Mouse (Mus musculus) hindbrain, embryonic 14.5 days (tissue): ENCODE results near the gene Tspan4. TPM values are rescaled to one million over a fixed set of nuclear protein-coding genes. Genes with fewer than 3 reads are reported as not detected.
"Not testable (repeated sequence)": the region's sequence is repeated elsewhere in the genome, so short reads cannot be mapped to it uniquely, and the experiment has no call there.

Experiments used
- ATAC-seq: fragments of 200-750 bp; cut with Nextera tagmentation; 2 replicates; pipeline ENCODE4 v1.8.0; 2017; ENCODE audit warnings: moderate number of reproducible peaks, mild to moderate bottlenecking, moderate TSS enrichment, moderate library complexity; ENCODE audit not compliant: low FRiP score
- DNase-seq: peaks from one replicate; pipeline ENCODE4 v3.0.0-alpha.2; 2015; ENCODE audit warnings: low spot score
- H3K27ac ChIP-seq: fragments of 300-500 bp; sonication (generic); 2 replicates; pipeline ENCODE4 v1.5.1; 2014; ENCODE audit warnings: mild to moderate bottlenecking, moderate library complexity
- H3K27me3 ChIP-seq: fragments of 300-500 bp; sonication (generic); 2 replicates; pipeline ENCODE4 v1.6.1; 2014; ENCODE audit warnings: mild to moderate bottlenecking, low read length, mixed read lengths; ENCODE audit not compliant: control insufficient read depth, insufficient read depth
- H3K36me3 ChIP-seq: fragments of 300-500 bp; sonication (generic); replicated peaks from 2 replicates; pipeline ENCODE4 v1.6.1; 2014; ENCODE audit not compliant: control insufficient read depth, insufficient read depth
- H3K4me1 ChIP-seq: fragments of 300-500 bp; sonication (generic); replicated peaks from 2 replicates; pipeline ENCODE4 v1.6.1; 2014; ENCODE audit warnings: antibody characterized with exemption, low read length, mixed read lengths; ENCODE audit not compliant: control insufficient read depth, insufficient read depth
- H3K4me2 ChIP-seq: fragments of 300-500 bp; sonication (generic); replicated peaks from 2 replicates; pipeline ENCODE4 v1.6.1; 2014; ENCODE audit warnings: mild to moderate bottlenecking, moderate library complexity
- H3K4me3 ChIP-seq: fragments of 300-500 bp; sonication (generic); replicated peaks from 2 replicates; pipeline ENCODE4 v1.5.1; 2014; ENCODE audit warnings: mild to moderate bottlenecking, low read length
- H3K9ac ChIP-seq: fragments of 300-500 bp; sonication (generic); 2 replicates; pipeline ENCODE4 v1.6.1; 2014
- H3K9me3 ChIP-seq: fragments of 300-500 bp; sonication (generic); 2 replicates; pipeline ENCODE4 v1.6.1; 2016; ENCODE audit warnings: low read length; ENCODE audit not compliant: control insufficient read depth
- WGBS: fragments of 180-500 bp; shearing (Covaris S2); extraction: QIAGEN DNeasy Blood & Tissue Kit; methylation state at CpG from one replicate; pipeline ENCODE4 v1.1.7; 2014; 5-methylcytosine and 5-hydroxymethylcytosine counted together
- polyA plus RNA-seq: library from polyadenylated mRNA; unstranded; fragments of >200 nt; fragmentation: Nextera tagmentation; extraction: Ambion mirVana; gene quantifications from 2 replicates; pipeline ENCODE4 v1.2.1, GENCODE M21; 2014

Gene Tspan4
- polyA plus RNA-seq, 1 experiment from 2014 or later = 61.0 TPM

GRCm38 (mm10) chr7:141438201-141438968, 36.7 kb upstream of the Tspan4 start:
- 0 out of 2 replicates have a peak overlapping the region, but pooled peaks have one; percentile 76 for H3K9ac ChIP-seq
- peaks cover 28% of the 10 kb centered on the region for H3K4me1 ChIP-seq
- H3K9me3 ChIP-seq = no peaks in the 10 kb centered on the region
- peak overlapping the region; percentile 90; the same call in 1 of the 2 replicates for H3K4me2 ChIP-seq
- DNase-seq (no peak), ATAC-seq (no peak)
- peak overlapping the region; percentile 71; the same call in 1 of the 2 replicates for H3K27ac ChIP-seq
- H3K27me3 ChIP-seq = no peaks in the 10 kb centered on the region
- peaks cover 6% of the 10 kb centered on the region for H3K36me3 ChIP-seq
- no peak overlapping the region for H3K4me3 ChIP-seq
- WGBS = 93% methylated on average over 12 of the region's 12 CpGs

GRCm38 (mm10) chr7:141439140-141439679, 35.8 kb upstream of the Tspan4 start:
- no peak overlapping the region for H3K9ac ChIP-seq
- peaks cover 28% of the 10 kb centered on the region for H3K4me1 ChIP-seq

GRCm38 (mm10) chr7:141439811-141440210, 35.2 kb upstream of the Tspan4 start:
- Histone ChIP-seq H3K36me3 (no peaks in the 10 kb centered on the region; the same call in 1 of the 2 replicates), H3K9me3 (no peaks in the 10 kb centered on the region), H3K4me3 (no peak overlapping the region), H3K27me3 (no peaks in the 10 kb centered on the region), H3K4me2 (no peak overlapping the region), H3K9ac (no peak overlapping the region), H3K27ac (no peak overlapping the region), H3K4me1 (peaks cover 28% of the 10 kb centered on the region)
- WGBS = 96% methylated on average over 11 of the region's 11 CpGs
- ATAC-seq = no peak
- no peak for DNase-seq

More at GRCm38 (mm10) chr7:141439140-141439679, 35.8 kb upstream of the Tspan4 start:
- no peak for ATAC-seq
- Histone ChIP-seq H3K36me3 (no peaks in the 10 kb centered on the region; the same call in 1 of the 2 replicates), H3K9me3 (no peaks in the 10 kb centered on the region), H3K27me3 (no peaks in the 10 kb centered on the region), H3K27ac (no peak overlapping the region), H3K4me2 (no peak overlapping the region), H3K4me3 (no peak overlapping the region)
- WGBS = 93% methylated on average over 10 of the region's 10 CpGs
- no peak for DNase-seq

- no peaks in the 10 kb centered on the region; the same call in 1 of the 2 replicates for H3K36me3 ChIP-seq
- no peak overlapping the region for H3K27ac ChIP-seq
- WGBS = 31% methylated on average over 6 of the region's 6 CpGs
- no peak for DNase-seq
- ATAC-seq = no peak
- no peak overlapping the region for H3K4me2 ChIP-seq
- no peak overlapping the region for H3K4me3 ChIP-seq
- H3K9ac ChIP-seq = no peak overlapping the region
- H3K4me1 ChIP-seq = peaks cover 24% of the 10 kb centered on the region
- H3K27me3 ChIP-seq = no peaks in the 10 kb centered on the region
- no peaks in the 10 kb centered on the region for H3K9me3 ChIP-seq
These were observed 34.4 kb upstream of the Tspan4 start for GRCm38 (mm10) chr7:141440613-141441012.

GRCm38 (mm10) chr7:141441460-141441859, 33.6 kb upstream of the Tspan4 start:
- Histone ChIP-seq H3K4me3 (no peak overlapping the region), H3K9ac (no peak overlapping the region), H3K4me2 (no peak overlapping the region), H3K36me3 (no peaks in the 10 kb centered on the region; the same call in 1 of the 2 replicates), H3K27me3 (no peaks in the 10 kb centered on the region), H3K9me3 (no peaks in the 10 kb centered on the region), H3K4me1 (peaks cover 16% of the 10 kb centered on the region), H3K27ac (no peak overlapping the region)
- no peak for DNase-seq
- WGBS = 93% methylated on average over 9 of the region's 9 CpGs
- no peak for ATAC-seq

GRCm38 (mm10) chr7:141442199-141442598, 32.8 kb upstream of the Tspan4 start:
- peaks cover 19% of the 10 kb centered on the region for H3K4me1 ChIP-seq
- 92% methylated on average over 13 of the region's 13 CpGs for WGBS
- no peaks in the 10 kb centered on the region for H3K9me3 ChIP-seq
- no peak overlapping the region for H3K27ac ChIP-seq
- H3K4me3 ChIP-seq = no peak overlapping the region
- 0 out of 2 replicates have a peak overlapping the region, but pooled peaks have one; percentile 45 for H3K9ac ChIP-seq
- no peak overlapping the region for H3K4me2 ChIP-seq
- no peaks in the 10 kb centered on the region for H3K27me3 ChIP-seq
- no peaks in the 10 kb centered on the region; the same call in 1 of the 2 replicates for H3K36me3 ChIP-seq
- DNase-seq (no peak), ATAC-seq (no peak)

- Histone ChIP-seq H3K27ac (no peak overlapping the region), H3K9me3 (no peaks in the 10 kb centered on the region), H3K4me3 (peak overlapping the region; percentile 28), H3K36me3 (no peaks in the 10 kb centered on the region; the same call in 1 of the 2 replicates), H3K4me1 (peaks cover 21% of the 10 kb centered on the region), H3K27me3 (no peaks in the 10 kb centered on the region), H3K9ac (peak overlapping the region; percentile 45), H3K4me2 (peak overlapping the region; percentile 54)
- WGBS = 28% methylated on average over 12 of the region's 12 CpGs
- no peak for ATAC-seq
- no peak for DNase-seq
These were observed 31.8 kb upstream of the Tspan4 start for GRCm38 (mm10) chr7:141443081-141443821.

- H3K36me3 ChIP-seq = peaks cover 5% of the 10 kb centered on the region
- DNase-seq (peak; percentile 39), ATAC-seq (no peak)
- peak within 1 kb of the TSS; percentile 28 for H3K4me3 ChIP-seq
- H3K4me1 ChIP-seq = peaks cover 27% of the 10 kb centered on the region
- no peak within 1 kb of the TSS for H3K27ac ChIP-seq
- H3K27me3 ChIP-seq = no peaks in the 10 kb centered on the region
- WGBS = 0% methylated on average over 25 of the region's 25 CpGs
- no peaks in the 10 kb centered on the region for H3K9me3 ChIP-seq
- H3K4me2 ChIP-seq = peak within 1 kb of the TSS; percentile 54
- peak within 1 kb of the TSS; percentile 45 for H3K9ac ChIP-seq
These were observed 31.2 kb upstream of the Tspan4 start, which contains the start of gene Pidd1 for GRCm38 (mm10) chr7:141443828-141444237. Pidd1 (minus strand) TSS chr7:141444025.

GRCm38 (mm10) chr7:141446374-141446773, 28.7 kb upstream of the Tspan4 start:
- H3K4me3 ChIP-seq = peak overlapping the region; percentile 83; the same call in 1 of the 2 replicates
- H3K4me1 ChIP-seq = peaks cover 27% of the 10 kb centered on the region
- DNase-seq, H3K9me3 ChIP-seq, H3K27ac ChIP-seq, H3K9ac ChIP-seq, H3K27me3 ChIP-seq, ATAC-seq: not testable (repeated sequence)
- peak overlapping the region; percentile 75; the same call in 1 of the 2 replicates for H3K4me2 ChIP-seq
- 86% methylated on average over 3 of the region's 3 CpGs for WGBS
- peaks cover 30% of the 10 kb centered on the region for H3K36me3 ChIP-seq
